Mouse (Mus musculus) brain, embryonic 14.5 days (tissue): ENCODE measurements around the gene H2al1i. TPM values are rescaled to one million over a fixed set of nuclear protein-coding genes. Genes with fewer than 3 reads are reported as not detected.
"Not testable (repeated sequence)": the region's sequence is repeated elsewhere in the genome, so short reads cannot be mapped to it uniquely, and the experiment has no call there.

Source experiments
- DNase-seq: peaks from one replicate; pipeline ENCODE4 v3.0.0-alpha.2; 2011; ENCODE audit warnings: low read depth
- CTCF ChIP-seq: fragments of 200-500 bp; IDR thresholded peaks from 2 replicates; pipeline ENCODE4 v1.5.1; 2012; ENCODE audit warnings: inconsistent platforms, mild to moderate bottlenecking, moderate library complexity, borderline replicate concordance; ENCODE audit not compliant: insufficient read depth, insufficient read length; ENCODE audit errors: extremely low read depth
- POLR2A ChIP-seq: fragments of 200-500 bp; IDR thresholded peaks from 2 replicates; pipeline ENCODE4 v1.6.1; 2012; ENCODE audit warnings: mild to moderate bottlenecking, inconsistent platforms, borderline replicate concordance; ENCODE audit not compliant: poor library complexity, insufficient read depth, insufficient read length, severe bottlenecking; ENCODE audit errors: extremely low read depth
- polyA plus RNA-seq: library from polyadenylated mRNA; depleted of rRNA; stranded (reverse); fragments of >200 nt; gene quantifications from 2 replicates; pipeline ENCODE4 v1.2.3, GENCODE M21; 2012; rRNA removed

The H2al1i gene
- not detected in 2 replicates for polyA plus RNA-seq

DNA sequence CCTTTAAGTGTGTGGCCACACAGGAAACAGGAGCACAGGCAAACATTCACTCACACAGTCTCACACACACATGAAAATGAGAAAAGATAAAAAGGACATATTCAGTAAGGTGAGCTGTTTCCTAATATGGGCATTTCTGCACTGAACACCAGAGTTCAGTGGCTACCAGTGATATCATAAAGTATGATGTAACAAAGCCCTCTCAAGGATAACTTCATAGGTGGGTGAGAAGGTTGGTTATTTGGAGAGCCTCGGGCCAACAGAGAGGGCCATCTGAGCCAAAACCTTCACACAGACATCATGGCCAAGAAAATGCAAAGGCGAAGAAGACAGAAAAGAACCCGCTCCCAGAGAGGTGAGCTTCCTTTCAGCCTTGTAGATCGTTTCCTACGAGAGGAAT lies at the start of gene H2al1i:
Gene H2al1i, plus strand, starts transcription at position 301 of the 400 bp plus-strand sequence.
- not testable (repeated sequence) for DNase-seq

DNA sequence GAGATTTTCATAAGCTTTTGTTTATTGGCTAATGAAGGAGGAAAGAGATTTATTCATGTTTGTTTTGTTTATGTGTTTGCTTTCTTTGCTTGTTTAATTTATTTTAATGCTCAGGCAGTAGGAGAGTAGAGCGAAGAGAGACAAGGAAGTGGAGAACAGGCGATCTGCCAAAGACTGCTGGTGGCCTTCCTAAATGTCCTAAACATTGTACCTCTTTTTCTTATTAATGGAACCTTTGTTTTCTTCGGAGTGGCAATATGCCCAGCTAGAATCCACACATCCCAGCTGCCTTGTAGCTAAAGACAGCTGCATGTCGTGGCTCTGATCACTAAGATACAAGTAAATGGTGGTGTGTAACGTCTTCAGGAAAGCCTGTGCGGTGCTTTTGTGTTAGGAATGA lies 47.4 kb upstream of the H2al1i start:
- no peak for TF ChIP-seq CTCF
- TF ChIP-seq POLR2A, result no peak
- DNase-seq, result no peak

DNA sequence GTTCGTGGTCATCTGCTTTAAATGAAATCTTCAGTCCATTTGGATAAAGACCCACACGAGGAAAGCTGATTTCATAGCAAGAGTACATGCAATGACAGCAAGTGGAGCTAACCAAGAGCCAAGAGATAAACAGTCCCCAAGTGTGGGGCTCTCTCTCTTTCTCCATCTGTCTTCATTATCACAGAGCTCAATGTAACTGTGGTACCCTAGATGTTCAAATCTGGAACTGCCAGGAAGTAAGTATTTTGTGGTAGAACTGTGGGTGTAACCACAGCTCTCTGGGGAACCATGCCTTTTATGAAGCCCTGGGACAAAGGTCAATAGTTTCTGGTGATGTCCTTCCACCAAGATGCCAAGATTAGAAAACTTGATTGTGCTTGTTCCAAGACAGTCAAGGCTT lies 43.7 kb upstream of the H2al1i start:
- no peak for TF ChIP-seq POLR2A
- DNase-seq, result no peak

DNA sequence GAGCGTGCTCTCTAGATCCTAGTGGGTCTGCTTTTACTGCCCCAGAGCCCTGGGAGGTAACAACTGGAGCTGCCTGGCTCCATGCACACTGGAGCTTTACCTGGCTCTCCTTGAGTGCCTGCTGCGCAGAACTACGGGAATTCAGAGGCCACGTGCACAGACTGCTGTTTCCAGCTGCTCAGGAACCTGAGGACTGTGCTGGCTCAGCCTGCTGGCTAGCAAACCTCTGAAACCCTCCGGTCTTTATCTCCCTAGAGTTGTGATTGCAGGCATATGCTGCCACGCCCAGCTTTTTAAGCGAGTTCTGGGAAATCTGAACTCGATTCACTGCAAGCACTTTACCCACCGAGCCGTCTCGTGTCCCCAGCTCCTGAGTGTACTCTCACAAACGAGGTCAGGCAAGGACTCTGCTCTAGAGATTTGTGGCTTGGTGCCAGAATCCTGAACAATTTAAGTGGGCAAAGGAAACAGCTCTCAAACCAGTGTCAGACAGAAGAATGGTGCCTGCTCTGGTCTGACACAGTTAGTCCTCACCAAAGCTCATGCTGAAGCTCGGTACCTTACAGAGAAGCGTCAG lies 36.1 kb upstream of the H2al1i start:
- TF ChIP-seq CTCF (no peak), POLR2A (no peak)
- DNase-seq, result peak; percentile 22

DNA sequence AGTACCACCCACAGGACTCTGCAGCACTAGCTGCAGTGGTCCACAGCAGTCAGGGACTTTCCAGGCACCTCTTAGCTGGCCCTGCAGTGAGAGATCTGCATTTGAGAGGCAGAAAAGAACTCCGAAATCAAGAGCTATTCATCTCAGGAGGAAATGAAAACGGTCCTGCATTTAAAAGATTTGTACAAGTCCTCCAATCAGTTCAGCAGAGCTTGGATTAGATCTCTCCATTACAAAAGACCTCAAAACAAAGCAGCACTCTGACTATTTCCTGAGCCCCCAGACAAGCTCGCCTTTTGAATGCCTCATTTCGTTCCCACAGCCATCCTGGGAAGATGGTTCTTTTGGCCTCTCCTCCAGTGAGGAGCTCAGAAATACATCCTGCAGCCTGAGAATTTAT lies 35.2 kb upstream of the H2al1i start:
- TF ChIP-seq CTCF, result no peak
- TF ChIP-seq POLR2A, result no peak
- peak; percentile 3 for DNase-seq

DNA sequence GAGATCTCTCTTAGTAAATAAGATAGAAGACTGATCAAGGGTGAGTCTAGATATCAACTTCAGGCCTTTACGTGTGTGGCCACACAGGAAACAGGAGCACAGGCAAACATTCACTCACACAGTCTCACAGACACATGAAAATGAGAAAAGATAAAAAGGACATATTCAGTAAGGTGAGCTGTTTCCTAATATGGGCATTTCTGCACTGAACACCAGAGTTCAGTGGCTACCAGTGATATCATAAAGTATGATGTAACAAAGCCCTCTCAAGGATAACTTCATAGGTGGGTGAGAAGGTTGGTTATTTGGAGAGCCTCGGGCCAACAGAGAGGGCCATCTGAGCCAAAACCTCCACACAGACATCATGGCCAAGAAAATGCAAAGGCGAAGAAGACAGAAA lies 25.5 kb upstream of the H2al1i start, which contains the start of gene H2al1a:
Gene H2al1a, plus strand, starts transcription at position 301 of the 400 bp plus-strand sequence.
- DNase-seq, result not testable (repeated sequence)

DNA sequence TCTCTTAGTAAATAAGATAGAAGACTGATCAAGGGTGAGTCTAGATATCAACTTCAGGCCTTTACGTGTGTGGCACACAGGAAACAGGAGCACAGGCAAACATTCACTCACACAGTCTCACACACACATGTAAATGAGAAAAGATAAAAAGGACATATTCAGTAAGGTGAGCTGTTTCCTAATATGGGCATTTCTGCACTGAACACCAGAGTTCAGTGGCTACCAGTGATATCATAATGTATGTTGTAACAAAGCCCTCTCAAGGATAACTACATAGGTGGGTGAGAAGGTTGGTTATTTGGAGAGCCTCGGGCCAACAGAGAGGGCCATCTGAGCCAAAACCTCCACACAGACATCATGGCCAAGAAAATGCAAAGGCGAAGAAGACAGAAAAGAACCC lies 22.3 kb upstream of the H2al1i start, which contains the start of gene H2al1b:
Gene H2al1b, plus strand, starts transcription at position 301 of the 400 bp plus-strand sequence.
- not testable (repeated sequence) for DNase-seq

DNA sequence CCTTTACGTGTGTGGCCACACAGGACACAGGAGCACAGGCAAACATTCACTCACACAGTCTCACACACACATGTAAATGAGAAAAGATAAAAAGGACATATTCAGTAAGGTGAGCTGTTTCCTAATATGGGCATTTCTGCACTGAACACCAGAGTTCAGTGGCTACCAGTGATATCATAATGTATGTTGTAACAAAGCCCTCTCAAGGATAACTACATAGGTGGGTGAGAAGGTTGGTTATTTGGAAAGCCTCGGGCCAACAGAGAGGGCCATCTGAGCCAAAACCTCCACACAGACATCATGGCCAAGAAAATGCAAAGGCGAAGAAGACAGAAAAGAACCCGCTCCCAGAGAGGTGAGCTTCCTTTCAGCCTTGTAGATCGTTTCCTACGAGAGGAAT lies 19.1 kb upstream of the H2al1i start, which contains the start of gene H2al1c:
Gene H2al1c, plus strand, starts transcription at position 301 of the 400 bp plus-strand sequence.
- DNase-seq, result not testable (repeated sequence)

DNA sequence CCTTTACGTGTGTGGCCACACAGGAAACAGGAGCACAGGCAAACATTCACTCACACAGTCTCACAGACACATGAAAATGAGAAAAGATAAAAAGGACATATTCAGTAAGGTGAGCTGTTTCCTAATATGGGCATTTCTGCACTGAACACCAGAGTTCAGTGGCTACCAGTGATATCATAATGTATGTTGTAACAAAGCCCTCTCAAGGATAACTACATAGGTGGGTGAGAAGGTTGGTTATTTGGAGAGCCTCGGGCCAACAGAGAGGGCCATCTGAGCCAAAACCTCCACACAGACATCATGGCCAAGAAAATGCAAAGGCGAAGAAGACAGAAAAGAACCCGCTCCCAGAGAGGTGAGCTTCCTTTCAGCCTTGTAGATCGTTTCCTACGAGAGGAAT lies 15.9 kb upstream of the H2al1i start, which contains the start of gene H2al1d:
Gene H2al1d, plus strand, starts transcription at position 301 of the 400 bp plus-strand sequence.
- DNase-seq, result not testable (repeated sequence)

DNA sequence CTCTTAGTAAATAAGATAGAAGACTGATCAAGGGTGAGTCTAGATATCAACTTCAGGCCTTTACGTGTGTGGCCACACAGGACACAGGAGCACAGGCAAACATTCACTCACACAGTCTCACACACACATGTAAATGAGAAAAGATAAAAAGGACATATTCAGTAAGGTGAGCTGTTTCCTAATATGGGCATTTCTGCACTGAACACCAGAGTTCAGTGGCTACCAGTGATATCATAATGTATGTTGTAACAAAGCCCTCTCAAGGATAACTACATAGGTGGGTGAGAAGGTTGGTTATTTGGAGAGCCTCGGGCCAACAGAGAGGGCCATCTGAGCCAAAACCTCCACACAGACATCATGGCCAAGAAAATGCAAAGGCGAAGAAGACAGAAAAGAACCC lies 12.8 kb upstream of the H2al1i start, which contains the start of gene H2al1e:
Gene H2al1e, plus strand, starts transcription at position 301 of the 400 bp plus-strand sequence.
- DNase-seq, result not testable (repeated sequence)

DNA sequence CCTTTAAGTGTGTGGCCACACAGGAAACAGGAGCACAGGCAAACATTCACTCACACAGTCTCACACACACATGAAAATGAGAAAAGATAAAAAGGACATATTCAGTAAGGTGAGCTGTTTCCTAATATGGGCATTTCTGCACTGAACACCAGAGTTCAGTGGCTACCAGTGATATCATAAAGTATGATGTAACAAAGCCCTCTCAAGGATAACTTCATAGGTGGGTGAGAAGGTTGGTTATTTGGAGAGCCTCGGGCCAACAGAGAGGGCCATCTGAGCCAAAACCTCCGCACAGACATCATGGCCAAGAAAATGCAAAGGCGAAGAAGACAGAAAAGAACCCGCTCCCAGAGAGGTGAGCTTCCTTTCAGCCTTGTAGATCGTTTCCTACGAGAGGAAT lies 9.6 kb upstream of the H2al1i start, which contains the start of gene H2al1f:
Gene H2al1f, plus strand, starts transcription at position 301 of the 400 bp plus-strand sequence.
- DNase-seq, result not testable (repeated sequence)

DNA sequence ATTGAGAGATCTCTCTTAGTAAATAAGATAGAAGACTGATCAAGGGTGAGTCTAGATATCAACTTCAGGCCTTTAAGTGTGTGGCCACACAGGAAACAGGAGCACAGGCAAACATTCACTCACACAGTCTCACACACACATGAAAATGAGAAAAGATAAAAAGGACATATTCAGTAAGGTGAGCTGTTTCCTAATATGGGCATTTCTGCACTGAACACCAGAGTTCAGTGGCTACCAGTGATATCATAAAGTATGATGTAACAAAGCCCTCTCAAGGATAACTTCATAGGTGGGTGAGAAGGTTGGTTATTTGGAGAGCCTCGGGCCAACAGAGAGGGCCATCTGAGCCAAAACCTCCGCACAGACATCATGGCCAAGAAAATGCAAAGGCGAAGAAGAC lies 6.5 kb upstream of the H2al1i start, which contains the start of gene H2al1g:
Gene H2al1g, plus strand, starts transcription at position 301 of the 400 bp plus-strand sequence.
- DNase-seq, result not testable (repeated sequence)

DNA sequence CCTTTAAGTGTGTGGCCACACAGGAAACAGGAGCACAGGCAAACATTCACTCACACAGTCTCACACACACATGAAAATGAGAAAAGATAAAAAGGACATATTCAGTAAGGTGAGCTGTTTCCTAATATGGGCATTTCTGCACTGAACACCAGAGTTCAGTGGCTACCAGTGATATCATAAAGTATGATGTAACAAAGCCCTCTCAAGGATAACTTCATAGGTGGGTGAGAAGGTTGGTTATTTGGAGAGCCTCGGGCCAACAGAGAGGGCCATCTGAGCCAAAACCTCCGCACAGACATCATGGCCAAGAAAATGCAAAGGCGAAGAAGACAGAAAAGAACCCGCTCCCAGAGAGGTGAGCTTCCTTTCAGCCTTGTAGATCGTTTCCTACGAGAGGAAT lies 3.3 kb upstream of the H2al1i start, which contains the start of gene H2al1h:
Gene H2al1h, plus strand, starts transcription at position 301 of the 400 bp plus-strand sequence.
- DNase-seq, result not testable (repeated sequence)

DNA sequence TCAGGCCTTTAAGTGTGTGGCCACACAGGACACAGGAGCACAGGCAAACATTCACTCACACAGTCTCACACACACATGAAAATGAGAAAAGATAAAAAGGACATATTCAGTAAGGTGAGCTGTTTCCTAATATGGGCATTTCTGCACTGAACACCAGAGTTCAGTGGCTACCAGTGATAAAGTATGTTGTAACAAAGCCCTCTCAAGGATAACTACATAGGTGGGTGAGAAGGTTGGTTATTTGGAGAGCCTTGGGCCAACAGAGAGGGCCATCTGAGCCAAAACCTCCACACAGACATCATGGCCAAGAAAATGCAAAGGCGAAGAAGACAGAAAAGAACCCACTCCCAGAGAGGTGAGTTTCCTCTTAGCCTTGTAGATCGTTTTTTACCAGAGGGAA lies 3.1 kb downstream of the H2al1i start, which contains the start of gene H2al1j:
Gene H2al1j, plus strand, starts transcription at position 301 of the 400 bp plus-strand sequence.
- DNase-seq, result not testable (repeated sequence)

DNA sequence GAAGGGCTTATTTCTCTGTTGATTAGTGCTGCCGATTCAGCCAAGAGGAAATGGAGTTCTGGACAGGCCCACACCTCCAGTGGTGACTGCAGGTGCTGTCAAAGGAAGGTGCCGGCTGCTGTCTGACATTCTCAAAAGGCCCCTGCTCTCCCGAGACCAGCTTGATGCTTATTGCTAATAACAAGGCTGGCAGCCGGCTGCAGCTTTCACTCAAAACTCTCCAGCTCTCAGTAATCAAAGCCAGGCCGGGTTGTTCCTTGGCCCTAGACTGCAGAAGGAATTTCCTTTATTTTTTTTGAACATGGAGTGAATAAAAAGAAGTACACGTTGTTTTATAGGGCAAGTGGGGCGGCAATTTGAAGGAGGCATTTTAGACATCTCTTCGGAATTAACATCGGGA lies 21.3 kb downstream of the H2al1i start:
- peak; percentile 76 for DNase-seq
- TF ChIP-seq CTCF (no peak), POLR2A (no peak)

DNA sequence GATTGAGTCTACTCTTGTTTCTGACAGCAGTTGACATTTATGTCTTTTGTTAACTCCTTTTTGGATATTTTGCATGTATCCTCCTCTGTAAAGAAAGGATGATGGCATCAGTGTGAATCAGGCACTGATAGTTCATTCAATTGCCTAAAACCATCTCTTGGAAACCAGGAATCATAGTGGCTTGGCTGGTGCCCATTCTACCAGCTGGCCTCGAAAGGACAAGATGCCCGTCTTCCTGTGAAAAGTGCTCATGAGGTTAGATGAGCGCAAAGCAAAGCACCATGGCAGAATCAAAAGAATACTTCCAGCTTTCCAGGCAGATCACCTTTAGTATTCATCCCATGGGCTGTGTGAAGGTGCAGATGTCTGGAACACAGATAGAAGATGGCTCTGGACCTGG lies 22.3 kb downstream of the H2al1i start:
- DNase-seq, result no peak
- TF ChIP-seq POLR2A (no peak), CTCF (no peak)
